Mouse (Mus musculus): ENCODE measurements around the gene S100a10.

DNA sequence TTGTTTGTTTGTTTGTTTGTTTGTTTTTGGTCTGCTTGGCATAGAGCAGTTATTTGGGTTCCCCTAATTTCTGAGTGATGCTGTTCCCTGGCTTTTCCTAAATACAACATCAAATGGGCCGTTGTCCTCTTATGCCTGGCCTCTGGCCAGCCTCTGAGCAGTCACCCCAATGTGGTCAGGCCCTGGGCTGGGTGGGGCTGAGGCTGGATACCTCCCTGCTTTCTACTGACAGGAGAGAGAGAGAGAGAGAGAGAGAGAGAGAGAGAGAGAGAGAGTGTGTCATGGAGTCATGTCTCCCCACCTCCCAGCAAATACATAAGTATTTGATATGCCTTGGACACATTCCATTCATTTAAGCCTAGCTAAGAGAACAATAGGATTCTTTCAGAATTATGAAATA lies 1.7 kb downstream of the S100a10 start:
- TF ChIP-seq CTCF (IDR thresholded peaks at IDR 0.05) (no peak), EP300 (IDR thresholded peaks at IDR 0.05; ENCODE audit: insufficient read depth, low read depth, low read length) (no peak), POLR2A (IDR thresholded peaks at IDR 0.05; ENCODE audit: insufficient read depth, low read depth, low read length) (no peak)

All from heart, adult 2 months (tissue).